Mouse (Mus musculus): Measurements from ENCODE around the gene Mob1b. TPM values are rescaled to one million over a fixed set of nuclear protein-coding genes. Genes with fewer than 3 reads are reported as not detected.

Mob1b gene
- polyA plus RNA-seq, 1 experiment from 2014 or later = 6.2 TPM

GRCm38 (mm10) chr5:88762611-88763010 is 42.0 kb downstream of the Mob1b start:
- ATAC-seq (no peak), DNase-seq (no peak)
- H3K9ac ChIP-seq (replicated peaks) = no peak overlapping the region
- H3K27ac ChIP-seq (ENCODE audit: low read depth) = no peak overlapping the region
- TF ChIP-seq CTCF (IDR thresholded peaks at IDR 0.05; ENCODE audit: low read depth) (no peak), EP300 (IDR thresholded peaks at IDR 0.05; ENCODE audit: low read depth) (no peak)
- no peak overlapping the region for H3K4me3 ChIP-seq (ENCODE audit: low read depth, low read length)
- no peak overlapping the region for H3K4me2 ChIP-seq (ENCODE audit: low read depth, low read length)
- H3K27me3 ChIP-seq (ENCODE audit: insufficient read depth, low read length) = no peaks in the 10 kb centered on the region
- H3K36me3 ChIP-seq (replicated peaks; ENCODE audit: insufficient read depth, low read length) = peaks cover 9% of the 10 kb centered on the region; the same call in 1 of the 2 replicates
- peaks cover 6% of the 10 kb centered on the region for H3K4me1 ChIP-seq (ENCODE audit: insufficient read depth)
- no peaks in the 10 kb centered on the region for H3K9me3 ChIP-seq (ENCODE audit: low read length)
- WGBS (ENCODE audit: insufficient replicate concordance) = 85% methylated on average over 5 of the region's 5 CpGs

- ATAC-seq = peak; percentile 36
- peaks cover 9% of the 10 kb centered on the region for H3K36me3 ChIP-seq (replicated peaks; ENCODE audit: insufficient read depth, low read length)
- H3K27ac ChIP-seq (ENCODE audit: low read depth) = peak overlapping the region; percentile 91
- H3K4me2 ChIP-seq (ENCODE audit: low read depth, low read length) = peak overlapping the region; percentile 79
- under 1% methylated on average over 22 of the region's 23 CpGs for WGBS (ENCODE audit: insufficient replicate concordance)
- TF ChIP-seq CTCF (IDR thresholded peaks at IDR 0.05; ENCODE audit: low read depth) = no peak
- no peak for TF ChIP-seq EP300 (IDR thresholded peaks at IDR 0.05; ENCODE audit: low read depth)
- peaks cover 21% of the 10 kb centered on the region for H3K4me1 ChIP-seq (ENCODE audit: insufficient read depth)
- no peaks in the 10 kb centered on the region for H3K9me3 ChIP-seq (ENCODE audit: low read length)
- H3K9ac ChIP-seq (replicated peaks) = peak overlapping the region; percentile 53
- no peaks in the 10 kb centered on the region for H3K27me3 ChIP-seq (ENCODE audit: insufficient read depth, low read length)
- peak overlapping the region; percentile 89 for H3K4me3 ChIP-seq (ENCODE audit: low read depth, low read length)
- DNase-seq = no peak
These were observed 43.9 kb downstream of the Mob1b start for GRCm38 (mm10) chr5:88764430-88764986.

- Histone ChIP-seq H3K9me3 (ENCODE audit: low read length) (no peaks in the 10 kb centered on the region), H3K4me3 (ENCODE audit: low read depth, low read length) (peak within 1 kb of the TSS; percentile 89), H3K36me3 (replicated peaks; ENCODE audit: insufficient read depth, low read length) (peaks cover 11% of the 10 kb centered on the region), H3K4me1 (ENCODE audit: insufficient read depth) (peaks cover 23% of the 10 kb centered on the region), H3K27me3 (ENCODE audit: insufficient read depth, low read length) (no peaks in the 10 kb centered on the region), H3K9ac (replicated peaks) (peak within 1 kb of the TSS; percentile 90), H3K27ac (ENCODE audit: low read depth) (peak within 1 kb of the TSS; percentile 91), H3K4me2 (ENCODE audit: low read depth, low read length) (peak within 1 kb of the TSS; percentile 79)
- 0 out of 2 replicates have a peak, but pooled peaks have one; percentile 1 for TF ChIP-seq CTCF (IDR thresholded peaks at IDR 0.05; ENCODE audit: low read depth)
- TF ChIP-seq EP300 (IDR thresholded peaks at IDR 0.05; ENCODE audit: low read depth) = no peak
- ATAC-seq (peak; percentile 99), DNase-seq (peak; percentile 100)
- WGBS (ENCODE audit: insufficient replicate concordance) = under 1% methylated on average over 49 of the region's 51 CpGs
These were observed 44.4 kb downstream of the Mob1b start, which contains the start of gene Dck for GRCm38 (mm10) chr5:88764987-88765481. Gene Dck (plus strand): TSS chr5:88764996.

DNA sequence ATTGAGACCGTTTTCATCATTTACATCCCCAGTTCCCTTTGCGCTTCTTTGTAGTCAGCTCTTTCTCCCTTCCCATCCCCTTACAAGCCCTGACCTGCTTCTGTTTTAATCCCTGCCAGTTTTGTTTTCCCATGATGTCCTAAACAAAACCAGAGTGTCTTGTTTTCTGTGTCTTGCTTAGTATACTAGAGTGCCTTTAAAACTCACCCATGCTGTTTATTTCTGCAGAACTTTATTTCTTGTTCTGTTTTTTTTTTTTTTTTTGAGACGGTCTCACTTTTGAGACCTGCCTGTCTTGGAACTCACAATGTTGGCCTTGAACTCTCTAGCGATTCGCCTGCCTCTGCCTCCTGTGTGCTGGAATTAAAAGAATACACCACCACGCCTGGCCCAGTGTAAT is 44.9 kb downstream of the Mob1b start:
- peaks cover 17% of the 10 kb centered on the region for H3K36me3 ChIP-seq (replicated peaks; ENCODE audit: insufficient read depth, low read length)
- 7% methylated on average over 6 of the region's 6 CpGs for WGBS (ENCODE audit: insufficient replicate concordance)
- H3K9ac ChIP-seq (replicated peaks) = peak overlapping the region; percentile 90
- H3K4me3 ChIP-seq (ENCODE audit: low read depth, low read length) = peak overlapping the region; percentile 89
- H3K27ac ChIP-seq (ENCODE audit: low read depth) = peak overlapping the region; percentile 91
- no peaks in the 10 kb centered on the region for H3K9me3 ChIP-seq (ENCODE audit: low read length)
- peaks cover 23% of the 10 kb centered on the region for H3K4me1 ChIP-seq (ENCODE audit: insufficient read depth)
- no peaks in the 10 kb centered on the region for H3K27me3 ChIP-seq (ENCODE audit: insufficient read depth, low read length)
- no peak for ATAC-seq
- DNase-seq = no peak
- TF ChIP-seq EP300 (IDR thresholded peaks at IDR 0.05; ENCODE audit: low read depth) (no peak), CTCF (IDR thresholded peaks at IDR 0.05; ENCODE audit: low read depth) (no peak)
- H3K4me2 ChIP-seq (ENCODE audit: low read depth, low read length) = peak overlapping the region; percentile 79

DNA sequence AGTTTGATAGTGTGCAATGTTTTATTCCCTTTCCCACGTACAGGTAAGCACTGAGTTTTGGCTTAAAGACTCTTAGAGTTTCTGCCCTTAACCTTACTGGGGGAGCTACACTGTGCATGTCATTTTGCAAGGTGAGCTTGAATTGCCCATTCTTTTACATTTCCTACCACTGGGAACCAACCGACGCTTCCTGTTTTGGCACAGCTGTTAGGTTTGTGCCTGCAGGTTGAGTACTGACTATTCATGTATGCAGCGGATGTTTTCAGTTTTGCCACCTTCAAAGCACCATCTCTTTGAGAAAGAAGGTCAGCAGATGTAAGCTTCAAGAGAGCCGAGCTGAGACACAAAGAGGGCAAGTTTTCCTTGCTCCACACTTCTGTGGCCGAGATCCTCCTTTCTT is 45.5 kb downstream of the Mob1b start:
- 44% methylated on average over 6 of the region's 6 CpGs for WGBS (ENCODE audit: insufficient replicate concordance)
- no peak for DNase-seq

DNA sequence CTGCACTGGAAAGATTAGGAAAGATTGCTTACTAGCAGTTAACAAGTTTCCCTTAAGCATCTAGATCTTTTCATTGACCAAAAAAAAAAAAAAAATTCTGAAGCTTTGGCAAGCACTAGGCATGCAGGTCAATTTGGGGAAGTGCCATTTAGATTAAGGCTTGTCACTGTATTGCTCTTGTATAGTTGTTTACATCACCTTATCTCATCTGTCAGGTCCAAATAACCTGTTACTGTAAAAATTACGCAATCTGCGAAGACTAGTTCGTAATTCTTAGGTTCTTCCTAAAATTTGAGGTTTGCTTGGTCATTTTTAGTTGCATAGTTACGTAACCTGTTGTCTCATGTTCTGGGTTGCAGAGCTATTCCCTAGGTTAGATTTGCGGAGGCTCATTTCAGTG is 46.2 kb downstream of the Mob1b start:
- Histone ChIP-seq H3K4me2 (ENCODE audit: low read depth, low read length) (peak overlapping the region; percentile 79), H3K9me3 (ENCODE audit: low read length) (no peaks in the 10 kb centered on the region), H3K36me3 (replicated peaks; ENCODE audit: insufficient read depth, low read length) (peaks cover 25% of the 10 kb centered on the region), H3K4me1 (ENCODE audit: insufficient read depth) (peaks cover 23% of the 10 kb centered on the region), H3K27ac (ENCODE audit: low read depth) (peak overlapping the region; percentile 91), H3K4me3 (ENCODE audit: low read depth, low read length) (peak overlapping the region; percentile 89), H3K27me3 (ENCODE audit: insufficient read depth, low read length) (no peaks in the 10 kb centered on the region), H3K9ac (replicated peaks) (peak overlapping the region; percentile 90)
- WGBS (ENCODE audit: insufficient replicate concordance) = 43% methylated on average over 5 of the region's 5 CpGs
- DNase-seq (no peak), ATAC-seq (no peak)
- TF ChIP-seq CTCF (IDR thresholded peaks at IDR 0.05; ENCODE audit: low read depth) = no peak
- peak; percentile 49; the same call in 1 of the 2 replicates for TF ChIP-seq EP300 (IDR thresholded peaks at IDR 0.05; ENCODE audit: low read depth)

More for the DNA sequence above, 45.5 kb downstream of the Mob1b start:
- peak overlapping the region; percentile 91 for H3K27ac ChIP-seq (ENCODE audit: low read depth)
- peaks cover 23% of the 10 kb centered on the region for H3K4me1 ChIP-seq (ENCODE audit: insufficient read depth)
- TF ChIP-seq EP300 (IDR thresholded peaks at IDR 0.05; ENCODE audit: low read depth) (no peak), CTCF (IDR thresholded peaks at IDR 0.05; ENCODE audit: low read depth) (no peak)
- H3K27me3 ChIP-seq (ENCODE audit: insufficient read depth, low read length) = no peaks in the 10 kb centered on the region
- H3K9ac ChIP-seq (replicated peaks) = peak overlapping the region; percentile 90
- H3K9me3 ChIP-seq (ENCODE audit: low read length) = no peaks in the 10 kb centered on the region
- peaks cover 20% of the 10 kb centered on the region for H3K36me3 ChIP-seq (replicated peaks; ENCODE audit: insufficient read depth, low read length)
- peak overlapping the region; percentile 79 for H3K4me2 ChIP-seq (ENCODE audit: low read depth, low read length)
- peak overlapping the region; percentile 89 for H3K4me3 ChIP-seq (ENCODE audit: low read depth, low read length)
- ATAC-seq = no peak
